Mouse (Mus musculus): ENCODE measurements around the gene Ptger4. TPM values are rescaled to one million over a fixed set of nuclear protein-coding genes. Genes with fewer than 3 reads are reported as not detected.
"Not testable (repeated sequence)": the region's sequence is repeated elsewhere in the genome, so short reads cannot be mapped to it uniquely, and the experiment has no call there.

Ptger4 gene
- polyA plus RNA-seq, 1 experiment = 10.7 TPM

- no peak for TF ChIP-seq USF1 (IDR thresholded peaks at IDR 0.05; ENCODE audit: low read depth)
- TF ChIP-seq MAX (IDR thresholded peaks at IDR 0.05) = no peak
- TF ChIP-seq MYOG (IDR thresholded peaks at IDR 0.05; ENCODE audit: control insufficient read depth, extremely low read depth, insufficient read length) = no peak
- TF ChIP-seq FOSL1 (IDR thresholded peaks at IDR 0.05; ENCODE audit: insufficient read depth, low read length, poor library complexity, severe bottlenecking) = no peak
- no peak for TF ChIP-seq CEBPB (IDR thresholded peaks at IDR 0.05; ENCODE audit: low read depth)
- no peak for TF ChIP-seq MYOD1 (IDR thresholded peaks at IDR 0.05; ENCODE audit: control insufficient read depth, insufficient read length, low read depth)
- Histone ChIP-seq H3K79me3 (ENCODE audit: low read depth) (peaks cover 13% of the 10 kb centered on the region), H3K4me3 (ENCODE audit: insufficient read depth, poor library complexity, severe bottlenecking) (no peak overlapping the region), H3K79me2 (ENCODE audit: control insufficient read depth, insufficient read depth) (peaks cover 47% of the 10 kb centered on the region), H3ac (ENCODE audit: control insufficient read depth, insufficient read length, low read depth) (no peak overlapping the region), H3K27me3 (ENCODE audit: control insufficient read depth, insufficient read depth, insufficient read length) (no peaks in the 10 kb centered on the region), H3K36me3 (ENCODE audit: control insufficient read depth, insufficient read depth) (peaks cover 21% of the 10 kb centered on the region)
Measured at GRCm38 (mm10) chr15:5238073-5238472, 5.9 kb downstream of the Ptger4 start.

DNA sequence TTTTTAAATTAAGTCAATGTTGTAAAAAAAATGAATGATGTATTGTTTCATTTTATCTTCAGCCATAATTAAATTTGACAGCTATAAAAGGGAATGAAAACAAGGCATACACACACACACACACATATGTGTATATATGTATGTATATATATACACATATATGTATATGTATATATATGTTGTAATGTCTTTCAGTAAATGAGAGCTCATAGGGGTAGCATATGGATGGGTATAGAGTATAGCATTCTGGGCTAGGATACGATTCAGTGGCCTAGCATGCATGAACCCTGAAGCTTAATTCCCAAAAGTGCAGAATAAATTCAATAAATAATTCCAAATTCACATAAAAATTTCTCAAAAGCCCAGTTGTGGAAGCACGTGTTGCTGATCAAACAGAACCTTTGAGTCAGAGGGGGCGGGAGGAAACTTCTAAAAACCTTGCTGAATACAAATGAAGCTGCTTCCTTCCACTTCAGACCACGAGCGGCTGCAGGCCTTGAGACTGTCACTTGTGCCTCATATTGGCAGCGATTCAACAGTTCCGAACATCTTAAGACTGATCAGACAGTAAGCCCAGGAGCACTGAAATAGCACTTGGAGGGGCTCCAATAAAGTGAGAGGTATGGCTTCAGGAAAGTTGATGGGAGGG lies 6.9 kb downstream of the Ptger4 start:
- no peak overlapping the region for H3ac ChIP-seq (ENCODE audit: control insufficient read depth, insufficient read length, low read depth)
- H3K79me2 ChIP-seq (ENCODE audit: control insufficient read depth, insufficient read depth) = peaks cover 38% of the 10 kb centered on the region
- H3K36me3 ChIP-seq (ENCODE audit: control insufficient read depth, insufficient read depth) = peaks cover 21% of the 10 kb centered on the region
- H3K27me3 ChIP-seq (ENCODE audit: control insufficient read depth, insufficient read depth, insufficient read length) = no peaks in the 10 kb centered on the region
- H3K4me3 ChIP-seq (ENCODE audit: insufficient read depth, poor library complexity, severe bottlenecking) = no peak overlapping the region
- TF ChIP-seq CTCF (IDR thresholded peaks at IDR 0.05; ENCODE audit: control insufficient read depth, insufficient read depth, insufficient read length) = no peak
- TF ChIP-seq USF1 (IDR thresholded peaks at IDR 0.05; ENCODE audit: low read depth) = no peak
- TF ChIP-seq FOSL1 (IDR thresholded peaks at IDR 0.05; ENCODE audit: insufficient read depth, low read length, poor library complexity, severe bottlenecking) = no peak
- no peak for TF ChIP-seq MYOD1 (IDR thresholded peaks at IDR 0.05; ENCODE audit: control insufficient read depth, insufficient read length, low read depth)
- TF ChIP-seq MAX (IDR thresholded peaks at IDR 0.05) = no peak
- no peak for TF ChIP-seq CEBPB (IDR thresholded peaks at IDR 0.05; ENCODE audit: low read depth)
- TF ChIP-seq MYOG (IDR thresholded peaks at IDR 0.05; ENCODE audit: control insufficient read depth, extremely low read depth, insufficient read length) = no peak
- peaks cover 8% of the 10 kb centered on the region for H3K79me3 ChIP-seq (ENCODE audit: low read depth)

- Histone ChIP-seq H3K79me2 (ENCODE audit: control insufficient read depth, insufficient read depth) (peaks cover 32% of the 10 kb centered on the region), H3K79me3 (ENCODE audit: low read depth) (peaks cover 8% of the 10 kb centered on the region), H3K36me3 (ENCODE audit: control insufficient read depth, insufficient read depth) (peaks cover 21% of the 10 kb centered on the region), H3K27me3 (ENCODE audit: control insufficient read depth, insufficient read depth, insufficient read length) (no peaks in the 10 kb centered on the region), H3ac (ENCODE audit: control insufficient read depth, insufficient read length, low read depth) (no peak overlapping the region), H3K4me3 (ENCODE audit: insufficient read depth, poor library complexity, severe bottlenecking) (no peak overlapping the region)
- TF ChIP-seq USF1 (IDR thresholded peaks at IDR 0.05; ENCODE audit: low read depth) (no peak), CTCF (IDR thresholded peaks at IDR 0.05; ENCODE audit: control insufficient read depth, insufficient read depth, insufficient read length) (peak; percentile 95)
Measured at GRCm38 (mm10) chr15:5236538-5236937, 7.4 kb downstream of the Ptger4 start.

DNA sequence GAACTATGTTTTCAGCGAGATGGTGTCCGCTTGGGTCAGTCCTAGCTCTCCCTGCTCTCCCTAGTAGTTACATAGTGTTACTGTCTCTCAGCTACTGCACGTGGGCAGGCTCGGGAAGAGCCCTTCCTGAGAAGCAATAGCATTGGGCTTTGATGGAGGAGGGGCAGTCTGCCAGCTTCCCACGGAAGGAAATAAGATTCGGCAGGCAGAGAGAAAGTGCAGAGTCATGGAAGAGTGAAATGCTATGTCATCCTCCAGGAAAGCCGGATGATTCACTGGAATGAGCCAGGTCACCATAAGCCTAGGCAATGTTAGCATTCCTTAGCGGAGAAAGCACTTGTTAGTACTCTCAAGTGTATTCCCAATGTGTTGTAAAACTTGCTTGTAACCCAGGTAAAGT lies 8.5 kb downstream of the Ptger4 start:
- H3K79me3 ChIP-seq (ENCODE audit: low read depth) = peaks cover 3% of the 10 kb centered on the region
- H3K79me2 ChIP-seq (ENCODE audit: control insufficient read depth, insufficient read depth) = peaks cover 22% of the 10 kb centered on the region
- no peak for TF ChIP-seq MYOD1 (IDR thresholded peaks at IDR 0.05; ENCODE audit: control insufficient read depth, insufficient read length, low read depth)
- TF ChIP-seq CEBPB (IDR thresholded peaks at IDR 0.05; ENCODE audit: low read depth) = no peak
- TF ChIP-seq MYOG (IDR thresholded peaks at IDR 0.05; ENCODE audit: control insufficient read depth, extremely low read depth, insufficient read length) = no peak
- TF ChIP-seq CTCF (IDR thresholded peaks at IDR 0.05; ENCODE audit: control insufficient read depth, insufficient read depth, insufficient read length) = no peak
- TF ChIP-seq USF1 (IDR thresholded peaks at IDR 0.05; ENCODE audit: low read depth) = no peak
- TF ChIP-seq MAX (IDR thresholded peaks at IDR 0.05) = no peak
- no peak for TF ChIP-seq FOSL1 (IDR thresholded peaks at IDR 0.05; ENCODE audit: insufficient read depth, low read length, poor library complexity, severe bottlenecking)
- no peaks in the 10 kb centered on the region for H3K27me3 ChIP-seq (ENCODE audit: control insufficient read depth, insufficient read depth, insufficient read length)
- no peak overlapping the region for H3ac ChIP-seq (ENCODE audit: control insufficient read depth, insufficient read length, low read depth)
- H3K4me3 ChIP-seq (ENCODE audit: insufficient read depth, poor library complexity, severe bottlenecking) = no peak overlapping the region
- peaks cover 21% of the 10 kb centered on the region for H3K36me3 ChIP-seq (ENCODE audit: control insufficient read depth, insufficient read depth)

GRCm38 (mm10) chr15:5234659-5235058 lies 9.3 kb downstream of the Ptger4 start:
- peaks cover 13% of the 10 kb centered on the region for H3K79me2 ChIP-seq (ENCODE audit: control insufficient read depth, insufficient read depth)
- no peaks in the 10 kb centered on the region for H3K27me3 ChIP-seq (ENCODE audit: control insufficient read depth, insufficient read depth, insufficient read length)
- peaks cover 3% of the 10 kb centered on the region for H3K79me3 ChIP-seq (ENCODE audit: low read depth)
- no peak for TF ChIP-seq CEBPB (IDR thresholded peaks at IDR 0.05; ENCODE audit: low read depth)
- TF ChIP-seq MYOG (IDR thresholded peaks at IDR 0.05; ENCODE audit: control insufficient read depth, extremely low read depth, insufficient read length) = no peak
- no peak for TF ChIP-seq USF1 (IDR thresholded peaks at IDR 0.05; ENCODE audit: low read depth)
- TF ChIP-seq MYOD1 (IDR thresholded peaks at IDR 0.05; ENCODE audit: control insufficient read depth, insufficient read length, low read depth) = no peak
- no peak for TF ChIP-seq CTCF (IDR thresholded peaks at IDR 0.05; ENCODE audit: control insufficient read depth, insufficient read depth, insufficient read length)
- no peak for TF ChIP-seq MAX (IDR thresholded peaks at IDR 0.05)
- TF ChIP-seq FOSL1 (IDR thresholded peaks at IDR 0.05; ENCODE audit: insufficient read depth, low read length, poor library complexity, severe bottlenecking) = no peak
- H3ac ChIP-seq (ENCODE audit: control insufficient read depth, insufficient read length, low read depth) = no peak overlapping the region
- H3K4me3 ChIP-seq (ENCODE audit: insufficient read depth, poor library complexity, severe bottlenecking) = no peak overlapping the region
- peaks cover 21% of the 10 kb centered on the region for H3K36me3 ChIP-seq (ENCODE audit: control insufficient read depth, insufficient read depth)

GRCm38 (mm10) chr15:5230746-5231145 lies 13.2 kb downstream of the Ptger4 start:
- H3ac ChIP-seq (ENCODE audit: control insufficient read depth, insufficient read length, low read depth); H3K27me3 ChIP-seq (ENCODE audit: control insufficient read depth, insufficient read depth, insufficient read length); H3K4me3 ChIP-seq (ENCODE audit: insufficient read depth, poor library complexity, severe bottlenecking); H3K79me2 ChIP-seq (ENCODE audit: control insufficient read depth, insufficient read depth); H3K79me3 ChIP-seq (ENCODE audit: low read depth): not testable (repeated sequence)
- H3K36me3 ChIP-seq (ENCODE audit: control insufficient read depth, insufficient read depth) = peaks cover 21% of the 10 kb centered on the region

All from C2C12 (cell line).